Mouse (Mus musculus) intestine, embryonic 15.5 days (tissue): ENCODE results near the gene Fam71e1. TPM values are rescaled to one million over a fixed set of nuclear protein-coding genes. Genes with fewer than 3 reads are reported as not detected.

ENCODE experiments used
- ATAC-seq: fragments of 200-750 bp; cut with Nextera tagmentation; 2 replicates; pipeline ENCODE4 v1.8.0; 2017; ENCODE audit warnings: moderate TSS enrichment, moderate library complexity
- H3K27ac ChIP-seq: fragments of 300-500 bp; sonication (generic); 2 replicates; pipeline ENCODE4 v1.5.1; 2015; ENCODE audit warnings: mild to moderate bottlenecking, inconsistent platforms
- H3K27me3 ChIP-seq: fragments of 300-500 bp; sonication (generic); replicated peaks from 2 replicates; pipeline ENCODE4 v1.6.1; 2015; ENCODE audit warnings: inconsistent platforms
- H3K36me3 ChIP-seq: fragments of 300-500 bp; sonication (generic); 2 replicates; pipeline ENCODE4 v1.6.1; 2015; ENCODE audit warnings: inconsistent platforms
- H3K4me1 ChIP-seq: fragments of 300-500 bp; sonication (generic); replicated peaks from 2 replicates; pipeline ENCODE4 v1.6.1; 2015; ENCODE audit warnings: inconsistent platforms
- H3K4me2 ChIP-seq: fragments of 300-500 bp; sonication (generic); replicated peaks from 2 replicates; pipeline ENCODE4 v1.6.1; 2015; ENCODE audit warnings: mild to moderate bottlenecking, inconsistent platforms
- H3K4me3 ChIP-seq: fragments of 300-500 bp; sonication (generic); replicated peaks from 2 replicates; pipeline ENCODE4 v1.5.1; 2015; ENCODE audit warnings: inconsistent platforms
- H3K9ac ChIP-seq: fragments of 300-500 bp; sonication (generic); 2 replicates; pipeline ENCODE4 v1.6.1; 2015; ENCODE audit warnings: inconsistent platforms
- H3K9me3 ChIP-seq: fragments of 300-500 bp; sonication (generic); 2 replicates; pipeline ENCODE4 v1.6.1; 2016; ENCODE audit warnings: inconsistent platforms
- WGBS: fragments of 180-500 bp; shearing (Covaris S2); methylation state at CpG from one replicate; pipeline ENCODE4 v1.1.7; 2015; 5-methylcytosine and 5-hydroxymethylcytosine counted together
- polyA plus RNA-seq: library from polyadenylated mRNA; unstranded; fragments of >200 nt; fragmentation: Nextera tagmentation; extraction: Ambion mirVana; gene quantifications from 2 replicates; pipeline ENCODE4 v1.2.1, GENCODE M21; 2015

Fam71e1 gene
- polyA plus RNA-seq, 1 experiment from 2014 or later: 9.2 TPM

DNA sequence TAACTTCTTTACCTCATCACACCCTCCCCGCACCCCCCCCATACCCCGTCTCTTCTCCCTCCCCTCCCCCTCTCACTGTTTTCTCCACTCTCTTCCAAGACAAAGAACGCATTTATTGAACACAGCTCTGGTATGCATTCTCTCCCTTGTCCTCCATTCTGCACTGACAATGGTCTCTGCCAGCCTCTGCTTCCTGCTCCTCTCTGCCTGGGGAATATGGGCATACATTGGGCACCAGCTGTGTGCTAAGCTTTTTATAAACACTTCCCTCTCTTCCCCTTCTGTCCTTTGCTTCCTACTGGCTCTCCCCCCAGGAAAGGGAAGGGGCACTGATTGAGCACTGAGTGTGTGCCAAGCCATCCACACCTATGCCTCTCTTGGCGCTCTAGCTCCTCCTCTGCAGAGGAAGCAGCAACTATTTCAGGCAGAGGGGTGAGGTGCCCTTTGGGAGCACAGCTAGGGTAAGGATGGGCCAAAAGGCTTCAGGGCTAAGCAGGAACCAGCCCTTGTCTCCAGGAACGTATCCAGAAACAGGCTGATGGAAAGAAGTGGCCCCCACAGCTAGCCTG is 21.3 kb upstream of the Fam71e1 start:
- no peak overlapping the region for H3K27ac ChIP-seq
- no peaks in the 10 kb centered on the region for H3K36me3 ChIP-seq
- H3K9ac ChIP-seq: no peak overlapping the region
- 43% methylated on average over 5 of the region's 5 CpGs for WGBS
- H3K4me1 ChIP-seq: peaks cover 18% of the 10 kb centered on the region
- H3K27me3 ChIP-seq: peaks cover 14% of the 10 kb centered on the region
- H3K4me2 ChIP-seq: no peak overlapping the region
- ATAC-seq: no peak
- no peak overlapping the region for H3K4me3 ChIP-seq
- no peaks in the 10 kb centered on the region for H3K9me3 ChIP-seq

DNA sequence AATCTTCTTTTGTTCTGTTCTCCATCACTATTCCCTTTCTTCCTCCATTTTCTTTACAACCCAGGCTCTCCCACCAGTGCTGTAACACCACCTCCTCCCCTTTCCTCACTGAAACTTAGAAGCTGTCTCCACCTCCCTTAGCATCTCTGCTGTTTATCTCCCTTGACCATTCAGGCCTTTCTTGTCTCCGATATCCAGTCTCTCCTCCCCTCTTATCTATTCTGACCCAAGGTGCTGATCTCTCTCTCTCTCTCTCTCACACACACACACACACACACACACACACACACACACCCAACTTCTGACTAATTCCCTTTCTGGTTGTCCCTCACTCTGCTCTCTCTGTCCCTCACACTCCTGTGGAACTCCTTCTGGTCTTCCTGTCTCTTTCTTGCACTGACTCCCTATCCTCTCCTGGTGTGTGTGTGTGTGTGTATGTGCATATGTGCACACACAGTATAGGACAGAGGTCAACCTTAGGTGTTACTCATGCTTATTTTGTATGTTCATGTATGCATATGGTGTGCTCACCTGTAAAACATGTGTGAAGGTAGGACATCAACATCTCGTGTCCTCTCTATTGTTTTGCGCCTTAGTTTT is 13.4 kb upstream of the Fam71e1 start:
- 67% methylated on average over 3 of the region's 3 CpGs for WGBS
- Histone ChIP-seq H3K36me3 (no peaks in the 10 kb centered on the region), H3K9me3 (no peaks in the 10 kb centered on the region), H3K27me3 (no peaks in the 10 kb centered on the region; the same call in 1 of the 2 replicates), H3K4me3 (no peak overlapping the region), H3K4me2 (no peak overlapping the region), H3K9ac (no peak overlapping the region), H3K27ac (no peak overlapping the region), H3K4me1 (no peaks in the 10 kb centered on the region)
- peak; percentile 39; the same call in 1 of the 2 replicates for ATAC-seq

DNA sequence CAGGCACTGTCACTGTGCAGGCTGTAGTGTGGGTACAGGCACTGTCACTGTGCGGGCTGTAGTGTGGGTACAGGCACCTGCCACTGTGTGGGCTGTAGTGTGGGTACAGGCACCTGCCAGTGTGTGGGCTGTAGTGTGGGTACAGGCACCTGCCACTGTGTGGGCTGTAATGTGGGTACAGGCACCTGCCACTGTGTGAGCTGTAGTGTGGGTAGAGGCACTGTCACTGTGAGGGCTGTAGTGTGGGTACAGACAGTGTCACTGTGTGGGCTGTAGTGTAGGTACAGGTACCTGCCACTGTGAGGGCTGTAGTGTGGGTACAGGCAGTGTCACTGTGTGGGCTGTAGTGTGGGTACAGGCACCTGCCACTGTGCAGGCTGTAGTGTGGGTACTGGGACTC is 12.3 kb upstream of the Fam71e1 start:
- Histone ChIP-seq H3K36me3 (no peaks in the 10 kb centered on the region), H3K4me2 (no peak overlapping the region)
- 94% methylated on average over 1 of the region's 1 CpGs for WGBS

DNA sequence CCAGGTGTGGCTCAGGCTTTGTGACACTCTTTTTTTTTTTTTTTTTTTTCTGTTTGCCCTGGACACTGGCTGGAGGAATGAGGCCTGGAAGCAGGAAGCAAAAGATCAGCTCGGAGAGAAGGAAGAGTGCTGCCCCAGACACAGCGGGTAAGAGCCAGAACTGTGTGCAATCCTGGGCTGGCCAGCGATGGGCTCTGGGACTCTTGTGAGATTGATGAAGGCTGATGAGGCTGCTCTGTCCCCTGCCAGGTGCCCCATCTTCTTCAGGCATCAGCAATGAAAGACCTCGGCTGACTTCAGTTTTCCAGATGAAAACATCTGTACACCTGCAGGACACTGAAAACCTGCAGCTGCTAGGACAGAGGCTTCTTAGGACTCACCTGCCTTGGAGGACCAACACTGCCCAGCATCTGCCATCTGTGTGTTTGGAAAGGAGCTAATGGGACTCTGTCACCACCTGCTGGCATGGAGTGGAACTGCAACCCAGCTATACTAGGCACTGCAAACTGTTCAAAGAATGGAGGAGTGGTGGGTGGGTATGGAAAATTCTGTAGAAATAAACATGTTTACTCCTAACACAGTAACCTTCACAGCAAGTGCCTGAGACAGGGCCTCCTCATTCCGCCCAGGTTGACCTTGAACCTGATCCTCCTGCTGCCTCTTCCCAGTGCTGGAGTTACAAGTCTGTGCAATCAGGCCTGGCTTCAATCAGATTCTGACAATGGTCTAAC is 11.4 kb upstream of the Fam71e1 start:
- Histone ChIP-seq H3K4me3 (no peak overlapping the region), H3K4me1 (no peaks in the 10 kb centered on the region), H3K27me3 (no peaks in the 10 kb centered on the region; the same call in 1 of the 2 replicates), H3K36me3 (peaks cover 3% of the 10 kb centered on the region; the same call in 1 of the 2 replicates), H3K27ac (no peak overlapping the region), H3K4me2 (no peak overlapping the region), H3K9me3 (no peaks in the 10 kb centered on the region), H3K9ac (no peak overlapping the region)
- peak; percentile 73 for ATAC-seq
- 36% methylated on average over 5 of the region's 5 CpGs for WGBS

More for the DNA sequence above, 12.3 kb upstream of the Fam71e1 start:
- Histone ChIP-seq H3K9me3 (no peaks in the 10 kb centered on the region), H3K4me1 (no peaks in the 10 kb centered on the region), H3K4me3 (no peak overlapping the region), H3K9ac (no peak overlapping the region), H3K27ac (no peak overlapping the region), H3K27me3 (no peaks in the 10 kb centered on the region; the same call in 1 of the 2 replicates)
- no peak for ATAC-seq

DNA sequence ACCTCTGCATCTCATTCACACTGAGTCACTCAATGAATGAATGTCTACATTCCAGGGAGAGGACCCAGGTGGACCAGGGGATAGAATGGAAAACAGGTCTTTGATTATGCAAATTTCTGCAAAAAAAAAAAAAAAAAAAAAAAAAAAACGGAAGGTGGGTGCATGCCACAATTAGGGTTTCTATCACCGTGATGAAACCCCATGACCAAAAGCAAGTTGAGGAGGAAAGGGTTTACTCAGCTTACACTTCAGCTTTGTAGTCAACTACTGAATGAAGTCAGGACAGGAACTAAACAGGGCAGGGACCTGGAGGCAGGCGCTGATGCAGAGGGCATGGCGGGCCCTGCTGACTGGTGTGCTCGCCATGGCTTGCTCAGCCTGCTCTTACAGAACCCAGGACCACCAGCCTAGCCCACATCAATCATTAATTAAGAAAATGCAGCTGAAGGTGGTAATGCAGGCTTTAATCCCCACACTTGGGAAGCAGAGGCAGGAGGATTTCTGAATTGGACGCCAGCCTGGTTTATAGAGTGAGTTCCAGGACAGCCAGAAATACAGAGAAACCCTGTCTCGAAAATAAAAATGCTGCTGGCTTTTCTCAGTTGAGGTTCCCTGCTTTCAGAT is 10.7 kb upstream of the Fam71e1 start:
- Histone ChIP-seq H3K27ac (no peak overlapping the region), H3K36me3 (peaks cover 9% of the 10 kb centered on the region), H3K4me3 (no peak overlapping the region), H3K9ac (no peak overlapping the region), H3K4me2 (no peak overlapping the region), H3K4me1 (no peaks in the 10 kb centered on the region), H3K27me3 (no peaks in the 10 kb centered on the region; the same call in 1 of the 2 replicates), H3K9me3 (no peaks in the 10 kb centered on the region)
- no peak for ATAC-seq
- WGBS: 73% methylated on average over 7 of the region's 7 CpGs

DNA sequence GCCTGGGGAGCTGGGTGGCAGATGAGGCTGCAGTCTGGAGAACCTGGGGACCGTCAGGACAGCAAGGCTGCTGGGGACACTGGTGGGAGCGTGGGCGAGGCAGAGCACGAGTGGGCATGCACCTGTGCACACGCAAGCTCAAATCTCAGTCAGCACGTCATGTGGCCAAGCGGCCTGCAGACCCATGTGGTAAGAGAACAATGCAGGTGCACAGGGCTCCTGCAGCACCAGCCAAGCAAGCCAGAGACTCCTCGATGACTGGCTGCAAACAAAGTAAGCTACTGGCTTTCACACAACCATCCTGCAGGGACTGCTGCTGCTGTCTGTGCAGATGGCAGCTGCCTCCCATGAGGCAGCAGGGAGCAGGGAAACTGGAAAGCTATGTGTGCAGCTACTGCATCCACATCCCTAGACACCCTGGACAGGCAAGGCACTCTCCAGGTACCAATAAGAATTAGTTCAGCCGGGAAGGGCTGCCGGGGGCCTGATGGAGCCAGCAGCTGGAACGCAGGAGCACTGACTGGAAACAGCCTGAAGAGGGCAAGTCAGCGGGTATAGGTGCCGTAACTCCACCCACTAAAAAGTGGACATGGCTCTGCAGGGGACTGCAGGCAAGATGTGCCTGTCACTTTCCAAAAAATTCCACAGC is 9.3 kb upstream of the Fam71e1 start:
- WGBS: 63% methylated on average over 13 of the region's 13 CpGs
- ATAC-seq: no peak
- H3K27me3 ChIP-seq: no peaks in the 10 kb centered on the region
- no peak overlapping the region for H3K27ac ChIP-seq
- no peaks in the 10 kb centered on the region for H3K9me3 ChIP-seq
- H3K36me3 ChIP-seq: peaks cover 22% of the 10 kb centered on the region
- no peak overlapping the region for H3K9ac ChIP-seq
- no peak overlapping the region for H3K4me3 ChIP-seq
- H3K4me2 ChIP-seq: no peak overlapping the region
- no peaks in the 10 kb centered on the region for H3K4me1 ChIP-seq

DNA sequence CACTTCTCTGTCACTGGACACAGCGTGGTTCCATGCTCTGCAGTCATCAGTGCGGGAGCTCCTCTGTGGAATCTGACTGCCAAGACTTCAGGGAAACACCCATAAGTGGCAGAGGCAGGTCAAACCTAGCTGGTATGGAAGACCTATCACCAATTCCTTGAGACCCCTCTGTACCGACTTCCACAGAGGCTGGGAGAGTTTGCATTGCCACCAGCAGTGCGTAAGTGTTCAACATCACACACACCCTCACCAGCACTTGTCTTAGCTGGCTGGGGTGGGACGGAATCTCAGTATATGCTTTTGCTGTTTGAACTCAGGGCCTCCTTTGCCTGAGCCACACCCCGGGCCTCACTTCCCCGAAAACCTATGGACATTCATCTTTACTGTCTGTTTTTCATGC is 8.4 kb upstream of the Fam71e1 start:
- 89% methylated on average over 7 of the region's 7 CpGs for WGBS
- Histone ChIP-seq H3K27ac (no peak overlapping the region), H3K36me3 (peaks cover 30% of the 10 kb centered on the region), H3K4me2 (no peak overlapping the region), H3K9ac (no peak overlapping the region), H3K4me1 (no peaks in the 10 kb centered on the region), H3K4me3 (no peak overlapping the region), H3K27me3 (no peaks in the 10 kb centered on the region), H3K9me3 (no peaks in the 10 kb centered on the region)
- ATAC-seq: no peak

DNA sequence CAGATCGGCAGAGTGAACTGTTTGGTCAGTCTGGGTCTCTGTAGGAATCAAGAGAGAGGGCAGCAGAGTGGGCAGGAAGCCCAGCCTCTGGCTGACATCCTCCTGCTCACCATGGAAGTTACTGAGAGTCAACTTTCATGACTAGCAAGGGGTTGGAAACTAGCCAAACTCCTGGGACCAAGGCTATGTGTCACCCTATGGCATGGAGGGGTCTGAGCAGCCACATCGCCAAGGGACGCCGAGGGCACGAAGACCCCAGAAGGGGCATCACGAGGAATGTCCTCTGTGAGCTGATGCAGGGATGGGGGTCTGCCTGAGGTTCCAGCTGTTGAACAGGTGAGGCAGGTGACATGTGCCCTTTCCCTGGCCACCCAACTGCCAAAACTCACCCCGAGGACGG is 7.8 kb upstream of the Fam71e1 start:
- no peaks in the 10 kb centered on the region for H3K4me1 ChIP-seq
- H3K4me2 ChIP-seq: no peak overlapping the region
- H3K9me3 ChIP-seq: no peaks in the 10 kb centered on the region
- H3K27ac ChIP-seq: no peak overlapping the region
- WGBS: 92% methylated on average over 8 of the region's 8 CpGs
- H3K9ac ChIP-seq: no peak overlapping the region
- H3K36me3 ChIP-seq: peaks cover 34% of the 10 kb centered on the region
- H3K27me3 ChIP-seq: no peaks in the 10 kb centered on the region
- no peak for ATAC-seq
- no peak overlapping the region for H3K4me3 ChIP-seq

DNA sequence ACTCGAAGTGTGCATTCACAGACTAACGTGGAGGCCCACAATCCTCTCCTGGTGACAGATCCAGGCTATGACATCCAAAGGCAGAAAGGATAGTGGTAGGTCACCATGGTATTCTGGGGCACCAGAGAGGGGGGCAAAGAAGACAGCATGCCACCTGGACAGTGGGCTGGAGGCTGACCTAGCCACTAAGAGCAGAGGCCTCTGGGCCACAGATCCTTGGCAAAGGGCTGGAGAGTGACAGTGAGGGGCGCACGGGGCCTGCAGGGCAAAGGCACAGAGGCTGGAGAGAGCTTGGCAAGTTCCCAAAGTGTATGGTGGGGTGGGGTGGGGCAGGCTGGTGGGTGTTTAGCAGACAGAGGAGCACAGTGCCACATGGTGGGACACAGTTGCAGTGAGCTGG is 6.1 kb upstream of the Fam71e1 start:
- peaks cover 34% of the 10 kb centered on the region for H3K36me3 ChIP-seq
- H3K4me1 ChIP-seq: peaks cover 7% of the 10 kb centered on the region; the same call in 1 of the 2 replicates
- H3K4me3 ChIP-seq: no peak overlapping the region
- H3K27me3 ChIP-seq: no peaks in the 10 kb centered on the region
- H3K9ac ChIP-seq: no peak overlapping the region
- H3K27ac ChIP-seq: no peak overlapping the region
- H3K4me2 ChIP-seq: no peak overlapping the region
- ATAC-seq: no peak
- no peaks in the 10 kb centered on the region for H3K9me3 ChIP-seq
- 87% methylated on average over 4 of the region's 4 CpGs for WGBS

DNA sequence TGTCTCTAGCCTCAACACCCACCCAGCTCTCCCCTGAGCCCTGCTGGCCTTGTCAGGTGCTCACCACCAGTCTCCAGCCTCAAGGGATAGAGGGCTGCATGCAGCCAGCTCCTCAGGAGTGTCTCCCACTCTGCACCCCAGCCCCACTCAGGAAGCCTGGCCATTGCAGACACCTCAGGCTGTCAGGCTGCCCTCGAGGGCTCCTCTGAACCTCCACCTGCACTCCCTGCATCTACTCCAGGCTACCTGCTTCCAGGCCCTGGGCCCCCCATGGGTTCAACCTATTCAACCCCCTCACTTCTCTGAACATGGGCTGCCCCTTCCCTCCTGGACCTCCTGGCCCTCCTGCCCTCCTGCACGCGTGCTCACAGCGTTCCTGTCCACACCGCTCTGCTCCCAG is 5.0 kb upstream of the Fam71e1 start:
- no peaks in the 10 kb centered on the region for H3K9me3 ChIP-seq
- WGBS: 94% methylated on average over 5 of the region's 5 CpGs
- H3K4me1 ChIP-seq: peaks cover 13% of the 10 kb centered on the region
- H3K9ac ChIP-seq: no peak overlapping the region
- H3K4me2 ChIP-seq: no peak overlapping the region
- no peak overlapping the region for H3K27ac ChIP-seq
- H3K36me3 ChIP-seq: peaks cover 34% of the 10 kb centered on the region
- no peaks in the 10 kb centered on the region for H3K27me3 ChIP-seq
- no peak for ATAC-seq
- H3K4me3 ChIP-seq: no peak overlapping the region

DNA sequence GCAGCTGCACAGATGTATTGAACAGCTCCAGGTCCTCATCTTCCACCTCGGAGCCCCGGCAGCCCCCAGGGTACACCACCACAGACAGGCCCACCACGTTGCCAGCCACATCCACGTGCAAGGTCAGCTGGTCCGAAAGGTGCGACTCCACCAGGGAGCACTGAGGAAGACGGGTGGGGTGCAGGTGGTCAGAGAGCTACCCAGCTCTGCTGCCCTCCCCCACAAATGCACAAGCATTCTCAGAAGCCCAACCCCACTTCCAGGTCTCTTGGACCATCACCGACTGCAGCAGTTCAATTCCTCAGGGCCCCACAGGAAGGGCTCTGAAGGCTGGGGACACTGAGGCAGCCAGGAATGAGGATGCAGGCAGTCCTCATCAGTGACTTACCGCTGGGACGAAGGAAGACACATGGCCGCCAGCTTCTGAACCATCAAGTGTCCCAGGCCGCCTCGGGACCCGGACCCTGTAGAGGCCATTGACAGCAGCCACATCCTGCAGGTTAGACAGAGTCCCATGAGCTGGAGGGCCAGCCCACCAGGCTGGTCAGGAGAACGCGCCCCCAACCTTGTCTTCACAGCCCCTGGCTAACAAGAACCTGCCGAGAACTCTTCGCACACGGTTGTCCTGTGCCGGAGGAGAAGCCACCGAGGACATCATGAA is 4.1 kb upstream of the Fam71e1 start:
- no peaks in the 10 kb centered on the region for H3K27me3 ChIP-seq
- peaks cover 34% of the 10 kb centered on the region for H3K36me3 ChIP-seq
- H3K9ac ChIP-seq: no peak overlapping the region
- H3K4me3 ChIP-seq: no peak overlapping the region
- no peak for ATAC-seq
- 91% methylated on average over 21 of the region's 21 CpGs for WGBS
- no peak overlapping the region for H3K4me2 ChIP-seq
- H3K27ac ChIP-seq: no peak overlapping the region
- peaks cover 17% of the 10 kb centered on the region for H3K4me1 ChIP-seq
- H3K9me3 ChIP-seq: no peaks in the 10 kb centered on the region

DNA sequence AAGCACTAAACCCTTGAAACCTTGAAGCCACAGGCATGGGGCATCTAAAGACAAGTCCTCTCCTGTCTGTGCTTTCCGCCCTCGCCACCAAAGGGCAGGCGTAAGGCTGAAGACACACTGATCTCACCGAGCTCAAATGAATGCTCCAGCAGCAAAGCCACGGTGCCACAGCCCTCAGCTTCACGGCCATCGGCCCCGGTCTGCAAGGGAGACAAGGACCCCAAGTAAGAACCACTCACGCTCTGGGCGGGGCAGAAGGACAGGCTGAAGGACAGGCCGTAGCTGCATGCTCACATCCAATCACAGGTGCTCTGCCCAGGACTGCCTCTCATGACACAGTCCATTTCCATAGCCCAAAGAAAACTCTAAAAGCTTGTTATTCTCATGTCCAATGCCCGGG is 1.7 kb upstream of the Fam71e1 start:
- Histone ChIP-seq H3K4me1 (peaks cover 17% of the 10 kb centered on the region), H3K36me3 (peaks cover 34% of the 10 kb centered on the region), H3K27me3 (no peaks in the 10 kb centered on the region), H3K4me2 (peak overlapping the region; percentile 94; the same call in 1 of the 2 replicates), H3K9ac (no peak overlapping the region), H3K9me3 (no peaks in the 10 kb centered on the region), H3K27ac (no peak overlapping the region), H3K4me3 (no peak overlapping the region)
- 94% methylated on average over 12 of the region's 12 CpGs for WGBS
- no peak for ATAC-seq
